Mouse (Mus musculus): ENCODE data around the gene Nck1. TPM values are rescaled to one million over a fixed set of nuclear protein-coding genes. Genes with fewer than 3 reads are reported as not detected.
A peak's percentile ranks its signal among the peaks of the same experiment; 100 is the strongest.

Nck1 gene
- polyA plus RNA-seq, 1 experiment from 2014 or later = 92.5 TPM

GRCm38 (mm10) chr9:100555686-100556085 lies 9.8 kb upstream of the Nck1 start:
- no peak overlapping the region for H3K4me3 ChIP-seq (ENCODE audit: low read depth, low read length)
- ATAC-seq (replicated peaks; ENCODE audit: insufficient number of reproducible peaks, low FRiP score, low TSS enrichment, low read depth) (no peak), DNase-seq (ENCODE audit: low spot score) (peak; percentile 4)
- 65% methylated on average over 5 of the region's 5 CpGs for WGBS
- no peak overlapping the region for H3K9ac ChIP-seq (replicated peaks; ENCODE audit: low read length)
- H3K9me3 ChIP-seq (replicated peaks; ENCODE audit: control insufficient read depth, low read length) = no peaks in the 10 kb centered on the region
- H3K4me2 ChIP-seq (ENCODE audit: low read depth, low read length) = no peak overlapping the region
- no peaks in the 10 kb centered on the region for H3K36me3 ChIP-seq (replicated peaks; ENCODE audit: control insufficient read depth, insufficient read depth, low read depth, low read length)
- no peak overlapping the region for H3K27ac ChIP-seq (replicated peaks; ENCODE audit: low read depth, low read length)
- no peaks in the 10 kb centered on the region for H3K4me1 ChIP-seq (ENCODE audit: control insufficient read depth, insufficient read depth, low read length)
- no peaks in the 10 kb centered on the region for H3K27me3 ChIP-seq (ENCODE audit: control insufficient read depth, insufficient read depth, low read length)

GRCm38 (mm10) chr9:100548313-100548712 lies 2.4 kb upstream of the Nck1 start:
- DNase-seq (ENCODE audit: low spot score) (peak; percentile 15), ATAC-seq (replicated peaks; ENCODE audit: insufficient number of reproducible peaks, low FRiP score, low TSS enrichment, low read depth) (no peak)
- H3K9me3 ChIP-seq (replicated peaks; ENCODE audit: control insufficient read depth, low read length) = no peaks in the 10 kb centered on the region
- 81% methylated on average over 2 of the region's 2 CpGs for WGBS
- H3K4me1 ChIP-seq (ENCODE audit: control insufficient read depth, insufficient read depth, low read length) = no peaks in the 10 kb centered on the region
- no peaks in the 10 kb centered on the region for H3K36me3 ChIP-seq (replicated peaks; ENCODE audit: control insufficient read depth, insufficient read depth, low read depth, low read length)
- no peak overlapping the region for H3K9ac ChIP-seq (replicated peaks; ENCODE audit: low read length)
- H3K4me3 ChIP-seq (ENCODE audit: low read depth, low read length) = no peak overlapping the region
- no peaks in the 10 kb centered on the region for H3K27me3 ChIP-seq (ENCODE audit: control insufficient read depth, insufficient read depth, low read length)
- H3K27ac ChIP-seq (replicated peaks; ENCODE audit: low read depth, low read length) = no peak overlapping the region
- H3K4me2 ChIP-seq (ENCODE audit: low read depth, low read length) = no peak overlapping the region

GRCm38 (mm10) chr9:100546594-100546910 lies 618 bp upstream of the Nck1 start:
- H3K4me1 ChIP-seq (ENCODE audit: control insufficient read depth, insufficient read depth, low read length) = no peaks in the 10 kb centered on the region
- peak overlapping the region; percentile 93 for H3K4me3 ChIP-seq (ENCODE audit: low read depth, low read length)
- WGBS = 15% methylated on average over 9 of the region's 9 CpGs
- no peaks in the 10 kb centered on the region for H3K36me3 ChIP-seq (replicated peaks; ENCODE audit: control insufficient read depth, insufficient read depth, low read depth, low read length)
- H3K27ac ChIP-seq (replicated peaks; ENCODE audit: low read depth, low read length) = peak overlapping the region; percentile 63; the same call in 1 of the 2 replicates
- H3K9ac ChIP-seq (replicated peaks; ENCODE audit: low read length) = peak overlapping the region; percentile 59
- H3K27me3 ChIP-seq (ENCODE audit: control insufficient read depth, insufficient read depth, low read length) = no peaks in the 10 kb centered on the region
- DNase-seq (ENCODE audit: low spot score) (no peak), ATAC-seq (replicated peaks; ENCODE audit: insufficient number of reproducible peaks, low FRiP score, low TSS enrichment, low read depth) (0 out of 2 replicates have a peak, but pooled peaks have one; percentile 15)
- H3K4me2 ChIP-seq (ENCODE audit: low read depth, low read length) = peak overlapping the region; percentile 52
- no peaks in the 10 kb centered on the region for H3K9me3 ChIP-seq (replicated peaks; ENCODE audit: control insufficient read depth, low read length)

- ATAC-seq (replicated peaks; ENCODE audit: insufficient number of reproducible peaks, low FRiP score, low TSS enrichment, low read depth) = peak; percentile 10
- no peaks in the 10 kb centered on the region for H3K27me3 ChIP-seq (ENCODE audit: control insufficient read depth, insufficient read depth, low read length)
These were observed 803 bp downstream of the Nck1 start for GRCm38 (mm10) chr9:100544948-100545714.

GRCm38 (mm10) chr9:100535618-100536262 lies 10.2 kb downstream of the Nck1 start:
- DNase-seq (ENCODE audit: low spot score) (no peak), ATAC-seq (replicated peaks; ENCODE audit: insufficient number of reproducible peaks, low FRiP score, low TSS enrichment, low read depth) (no peak)
- Histone ChIP-seq H3K4me1 (ENCODE audit: control insufficient read depth, insufficient read depth, low read length) (no peaks in the 10 kb centered on the region), H3K9ac (replicated peaks; ENCODE audit: low read length) (no peak overlapping the region), H3K4me2 (ENCODE audit: low read depth, low read length) (no peak overlapping the region), H3K4me3 (ENCODE audit: low read depth, low read length) (no peak overlapping the region), H3K27ac (replicated peaks; ENCODE audit: low read depth, low read length) (no peak overlapping the region), H3K36me3 (replicated peaks; ENCODE audit: control insufficient read depth, insufficient read depth, low read depth, low read length) (no peaks in the 10 kb centered on the region), H3K9me3 (replicated peaks; ENCODE audit: control insufficient read depth, low read length) (no peaks in the 10 kb centered on the region), H3K27me3 (ENCODE audit: control insufficient read depth, insufficient read depth, low read length) (no peaks in the 10 kb centered on the region)
- 91% methylated on average over 2 of the region's 2 CpGs for WGBS

More at GRCm38 (mm10) chr9:100544948-100545714, 803 bp downstream of the Nck1 start:
- Histone ChIP-seq H3K4me1 (ENCODE audit: control insufficient read depth, insufficient read depth, low read length) (no peaks in the 10 kb centered on the region), H3K36me3 (replicated peaks; ENCODE audit: control insufficient read depth, insufficient read depth, low read depth, low read length) (no peaks in the 10 kb centered on the region), H3K4me2 (ENCODE audit: low read depth, low read length) (peak overlapping the region; percentile 61), H3K27ac (replicated peaks; ENCODE audit: low read depth, low read length) (peak overlapping the region; percentile 87), H3K4me3 (ENCODE audit: low read depth, low read length) (peak overlapping the region; percentile 93), H3K9me3 (replicated peaks; ENCODE audit: control insufficient read depth, low read length) (no peaks in the 10 kb centered on the region), H3K9ac (replicated peaks; ENCODE audit: low read length) (peak overlapping the region; percentile 92)
- 2% methylated on average over 37 of the region's 38 CpGs for WGBS
- DNase-seq (ENCODE audit: low spot score) = peak; percentile 56

- H3K27me3 ChIP-seq (ENCODE audit: control insufficient read depth, insufficient read depth, low read length) = no peaks in the 10 kb centered on the region
- 88% methylated on average over 3 of the region's 3 CpGs for WGBS
These were observed 11.2 kb downstream of the Nck1 start for GRCm38 (mm10) chr9:100534686-100535085.

GRCm38 (mm10) chr9:100532847-100533505 lies 13.0 kb downstream of the Nck1 start:
- DNase-seq (ENCODE audit: low spot score) (no peak), ATAC-seq (replicated peaks; ENCODE audit: insufficient number of reproducible peaks, low FRiP score, low TSS enrichment, low read depth) (no peak)
- 84% methylated on average over 3 of the region's 3 CpGs for WGBS
- no peaks in the 10 kb centered on the region for H3K4me1 ChIP-seq (ENCODE audit: control insufficient read depth, insufficient read depth, low read length)
- H3K9ac ChIP-seq (replicated peaks; ENCODE audit: low read length) = no peak overlapping the region
- no peaks in the 10 kb centered on the region for H3K36me3 ChIP-seq (replicated peaks; ENCODE audit: control insufficient read depth, insufficient read depth, low read depth, low read length)
- no peaks in the 10 kb centered on the region for H3K9me3 ChIP-seq (replicated peaks; ENCODE audit: control insufficient read depth, low read length)
- H3K27ac ChIP-seq (replicated peaks; ENCODE audit: low read depth, low read length) = no peak overlapping the region
- no peak overlapping the region for H3K4me3 ChIP-seq (ENCODE audit: low read depth, low read length)
- H3K27me3 ChIP-seq (ENCODE audit: control insufficient read depth, insufficient read depth, low read length) = no peaks in the 10 kb centered on the region
- H3K4me2 ChIP-seq (ENCODE audit: low read depth, low read length) = no peak overlapping the region

More at GRCm38 (mm10) chr9:100534686-100535085, 11.2 kb downstream of the Nck1 start:
- no peaks in the 10 kb centered on the region for H3K36me3 ChIP-seq (replicated peaks; ENCODE audit: control insufficient read depth, insufficient read depth, low read depth, low read length)
- no peaks in the 10 kb centered on the region for H3K9me3 ChIP-seq (replicated peaks; ENCODE audit: control insufficient read depth, low read length)
- DNase-seq (ENCODE audit: low spot score) = no peak
- H3K4me1 ChIP-seq (ENCODE audit: control insufficient read depth, insufficient read depth, low read length) = no peaks in the 10 kb centered on the region
- no peak overlapping the region for H3K9ac ChIP-seq (replicated peaks; ENCODE audit: low read length)
- H3K27ac ChIP-seq (replicated peaks; ENCODE audit: low read depth, low read length) = no peak overlapping the region
- no peak overlapping the region for H3K4me3 ChIP-seq (ENCODE audit: low read depth, low read length)
- no peak overlapping the region for H3K4me2 ChIP-seq (ENCODE audit: low read depth, low read length)
- ATAC-seq (replicated peaks; ENCODE audit: insufficient number of reproducible peaks, low FRiP score, low TSS enrichment, low read depth) = no peak

- H3K27me3 ChIP-seq (ENCODE audit: control insufficient read depth, insufficient read depth, low read length) = no peaks in the 10 kb centered on the region
- no peak overlapping the region for H3K4me2 ChIP-seq (ENCODE audit: low read depth, low read length)
- 81% methylated on average over 1 of the region's 1 CpGs for WGBS
- no peak for ATAC-seq (replicated peaks; ENCODE audit: insufficient number of reproducible peaks, low FRiP score, low TSS enrichment, low read depth)
- no peaks in the 10 kb centered on the region for H3K36me3 ChIP-seq (replicated peaks; ENCODE audit: control insufficient read depth, insufficient read depth, low read depth, low read length)
- H3K9ac ChIP-seq (replicated peaks; ENCODE audit: low read length) = no peak overlapping the region
- H3K4me3 ChIP-seq (ENCODE audit: low read depth, low read length) = no peak overlapping the region
- no peak overlapping the region for H3K27ac ChIP-seq (replicated peaks; ENCODE audit: low read depth, low read length)
- H3K9me3 ChIP-seq (replicated peaks; ENCODE audit: control insufficient read depth, low read length) = no peaks in the 10 kb centered on the region
- no peak for DNase-seq (ENCODE audit: low spot score)
- H3K4me1 ChIP-seq (ENCODE audit: control insufficient read depth, insufficient read depth, low read length) = no peaks in the 10 kb centered on the region
These were observed 14.6 kb downstream of the Nck1 start for GRCm38 (mm10) chr9:100531296-100531695.
